Mouse (Mus musculus) naive thymus-derived CD4-positive, alpha-beta T cell, adult 2 months (primary cell): Measurements from ENCODE around the gene Fbxo33.

Experiments
- DNase-seq: peaks from one replicate; pipeline ENCODE4 v3.0.0-alpha.2; 2011; ENCODE audit warnings: low read depth

The Fbxo33 gene

GRCm38 (mm10) chr12:59198750-59199149, 20.8 kb downstream of the Fbxo33 start:
- DNase-seq = no peak

- DNase-seq = no peak
Observed at GRCm38 (mm10) chr12:59195941-59196340, 23.6 kb downstream of the Fbxo33 start.

- DNase-seq = no peak
Observed at GRCm38 (mm10) chr12:59195065-59195464, 24.5 kb downstream of the Fbxo33 start.

DNA sequence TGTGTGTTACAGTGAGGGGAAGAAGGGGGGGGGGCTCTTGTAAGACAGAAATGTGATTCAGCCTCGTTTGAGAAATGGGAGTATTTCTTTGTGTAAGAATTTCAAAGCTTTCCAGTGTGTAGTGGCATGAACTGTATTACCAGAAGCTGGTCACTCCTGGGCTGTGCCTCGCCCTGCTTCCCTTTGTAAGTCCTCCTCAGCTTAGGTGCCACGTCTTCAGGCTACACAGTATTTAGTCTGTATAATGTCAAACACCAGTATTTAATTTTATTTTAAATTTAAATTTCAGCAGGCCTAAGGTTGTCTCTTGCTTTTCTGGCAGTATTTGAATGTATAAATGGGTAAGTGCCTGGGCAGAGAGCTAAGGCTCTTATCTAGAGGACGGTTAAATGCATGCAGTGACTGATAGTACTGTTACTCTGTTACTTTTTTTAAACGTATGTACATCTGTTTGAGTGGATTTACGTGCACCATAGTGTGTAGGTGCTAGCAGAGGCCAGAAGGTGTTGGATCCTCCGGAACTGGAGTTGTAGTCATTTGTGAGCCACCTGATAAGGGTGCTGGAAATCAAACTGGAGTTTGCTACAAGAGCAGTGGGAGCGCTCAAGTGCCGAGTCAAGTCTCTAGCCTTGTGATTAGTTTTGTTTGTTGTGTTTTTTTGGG, 25.1 kb downstream of the Fbxo33 start:
- no peak for DNase-seq

- no peak for DNase-seq
Observed at GRCm38 (mm10) chr12:59193637-59194036, 25.9 kb downstream of the Fbxo33 start.

GRCm38 (mm10) chr12:59188086-59188682, 31.3 kb downstream of the Fbxo33 start:
- DNase-seq = no peak

GRCm38 (mm10) chr12:59177814-59178213, 41.7 kb downstream of the Fbxo33 start:
- DNase-seq = no peak

DNA sequence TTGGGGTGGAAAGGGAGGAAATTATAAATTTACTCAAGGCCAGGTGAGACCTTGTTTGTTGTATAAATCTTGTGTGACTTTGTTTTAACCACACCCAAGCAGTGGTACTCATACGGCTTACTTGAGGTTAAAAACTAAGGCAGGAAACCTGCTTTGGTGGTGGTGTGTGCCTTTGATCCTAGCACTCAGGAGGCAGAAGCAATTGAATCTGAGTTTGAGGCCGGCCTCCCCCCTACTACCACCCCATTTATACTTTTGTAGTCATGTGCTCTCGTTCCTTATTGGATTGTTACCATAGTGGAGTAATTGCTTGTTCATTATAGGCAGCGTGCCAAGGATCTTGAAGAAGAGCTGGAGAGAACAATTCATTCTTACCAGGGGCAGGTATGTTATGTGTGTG, 49.6 kb downstream of the Fbxo33 start:
- peak; percentile 73 for DNase-seq

DNA sequence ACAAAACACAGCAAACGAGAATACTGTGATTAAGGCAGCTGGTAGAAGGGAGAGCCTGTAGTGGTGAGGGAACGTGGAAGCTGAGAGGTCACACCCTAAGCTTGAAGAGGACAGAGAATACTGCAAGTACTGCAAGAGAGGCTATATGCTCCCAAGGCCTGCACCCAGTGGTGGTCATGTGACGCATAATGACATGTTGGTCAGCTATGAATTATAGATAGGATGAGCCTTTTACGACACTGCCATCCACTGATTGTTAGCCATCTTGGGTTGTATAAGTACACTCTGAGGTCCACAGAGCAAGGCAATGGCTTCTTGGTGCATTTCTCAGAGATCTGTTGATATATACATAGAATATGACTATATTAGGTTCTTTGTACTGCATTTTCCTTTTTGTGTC, 53.0 kb downstream of the Fbxo33 start:
- DNase-seq = no peak

DNA sequence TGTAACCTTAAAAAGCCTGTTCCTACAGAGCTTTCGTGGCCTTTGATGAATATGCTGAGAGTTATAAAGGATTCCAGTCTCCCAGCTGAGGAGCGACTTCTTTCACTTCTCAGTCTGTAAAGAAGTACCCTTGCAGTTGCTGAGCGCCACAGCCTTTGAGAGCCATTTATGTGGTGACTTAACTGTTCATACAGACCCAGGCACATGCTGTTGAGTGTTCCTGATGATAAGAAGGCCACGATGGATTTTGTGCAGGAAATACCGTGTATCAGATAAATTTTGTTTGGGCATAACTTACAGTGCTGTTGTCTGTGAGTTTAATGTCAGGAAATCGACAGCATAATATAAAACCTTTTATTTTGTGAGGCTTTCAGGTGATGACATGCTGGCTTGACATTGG, 55.0 kb downstream of the Fbxo33 start:
- DNase-seq = no peak

DNA sequence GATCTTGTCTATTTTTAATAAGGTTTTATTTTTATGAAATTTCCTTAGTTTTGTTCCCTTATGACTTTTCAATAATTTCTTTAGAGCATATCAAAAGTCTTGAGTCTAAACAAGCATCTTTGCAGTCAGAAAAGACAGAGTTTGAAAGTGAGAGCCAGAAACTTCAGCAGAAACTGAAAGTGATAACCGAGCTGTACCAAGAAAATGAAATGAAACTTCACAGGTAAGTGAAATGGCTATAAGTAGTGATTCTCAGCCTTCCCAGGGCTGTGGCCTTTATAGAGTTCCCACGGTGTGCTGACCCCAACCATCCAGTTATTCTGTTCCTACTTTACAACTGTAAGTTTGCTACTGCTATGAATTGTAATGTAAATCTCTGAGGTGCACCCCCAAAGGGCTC, 56.7 kb downstream of the Fbxo33 start:
- DNase-seq = no peak

- no peak for DNase-seq
Observed at GRCm38 (mm10) chr12:59161091-59161490, 58.4 kb downstream of the Fbxo33 start.
